Mouse (Mus musculus): ENCODE results near the gene Crybb2. TPM values are rescaled to one million over a fixed set of nuclear protein-coding genes. Genes with fewer than 3 reads are reported as not detected.

The Crybb2 gene
- total and polyA plus RNA-seq, 2 experiments from 2014 or later, result not detected

GRCm38 (mm10) chr5:113050581-113051185 is 19.2 kb downstream of the Crybb2 start:
- no peaks in the 10 kb centered on the region for H3K36me3 ChIP-seq (ENCODE audit: insufficient read depth, low read length)
- TF ChIP-seq CTCF (IDR thresholded peaks at IDR 0.05), result no peak
- ATAC-seq (ENCODE audit: low FRiP score) (no peak), DNase-seq (ENCODE audit: low spot score) (peak; percentile 42)
- no peaks in the 10 kb centered on the region for H3K27me3 ChIP-seq (ENCODE audit: insufficient read depth, low read length)
- peaks cover 3% of the 10 kb centered on the region; the same call in 1 of the 2 replicates for H3K4me1 ChIP-seq (ENCODE audit: insufficient read depth, low read length)
- no peak overlapping the region for H3K9ac ChIP-seq (replicated peaks; ENCODE audit: low read length, poor library complexity, severe bottlenecking)
- no peak overlapping the region for H3K4me2 ChIP-seq (ENCODE audit: low read depth, low read length, poor library complexity, severe bottlenecking)
- H3K27ac ChIP-seq (ENCODE audit: low read depth, low read length), result no peak overlapping the region
- WGBS, result 70% methylated on average over 7 of the region's 7 CpGs
- H3K9me3 ChIP-seq (ENCODE audit: low read length), result no peaks in the 10 kb centered on the region
- H3K4me3 ChIP-seq (ENCODE audit: low read depth, low read length), result no peak overlapping the region

- H3K4me2 ChIP-seq (ENCODE audit: low read depth, low read length, poor library complexity, severe bottlenecking), result no peak overlapping the region
- DNase-seq (ENCODE audit: low spot score), result peak; percentile 40
- H3K4me1 ChIP-seq (ENCODE audit: insufficient read depth, low read length), result peaks cover 3% of the 10 kb centered on the region; the same call in 1 of the 2 replicates
- no peaks in the 10 kb centered on the region for H3K36me3 ChIP-seq (ENCODE audit: insufficient read depth, low read length)
- no peaks in the 10 kb centered on the region for H3K27me3 ChIP-seq (ENCODE audit: insufficient read depth, low read length)
- H3K27ac ChIP-seq (ENCODE audit: low read depth, low read length), result 0 out of 2 replicates have a peak overlapping the region, but pooled peaks have one; percentile 13
- no peak overlapping the region for H3K9ac ChIP-seq (replicated peaks; ENCODE audit: low read length, poor library complexity, severe bottlenecking)
- no peak for TF ChIP-seq CTCF (IDR thresholded peaks at IDR 0.05)
- H3K9me3 ChIP-seq (ENCODE audit: low read length), result no peaks in the 10 kb centered on the region
- H3K4me3 ChIP-seq (ENCODE audit: low read depth, low read length), result no peak overlapping the region
- no peak for ATAC-seq (ENCODE audit: low FRiP score)
Observed at GRCm38 (mm10) chr5:113049876-113050275, 20.0 kb downstream of the Crybb2 start.

DNA sequence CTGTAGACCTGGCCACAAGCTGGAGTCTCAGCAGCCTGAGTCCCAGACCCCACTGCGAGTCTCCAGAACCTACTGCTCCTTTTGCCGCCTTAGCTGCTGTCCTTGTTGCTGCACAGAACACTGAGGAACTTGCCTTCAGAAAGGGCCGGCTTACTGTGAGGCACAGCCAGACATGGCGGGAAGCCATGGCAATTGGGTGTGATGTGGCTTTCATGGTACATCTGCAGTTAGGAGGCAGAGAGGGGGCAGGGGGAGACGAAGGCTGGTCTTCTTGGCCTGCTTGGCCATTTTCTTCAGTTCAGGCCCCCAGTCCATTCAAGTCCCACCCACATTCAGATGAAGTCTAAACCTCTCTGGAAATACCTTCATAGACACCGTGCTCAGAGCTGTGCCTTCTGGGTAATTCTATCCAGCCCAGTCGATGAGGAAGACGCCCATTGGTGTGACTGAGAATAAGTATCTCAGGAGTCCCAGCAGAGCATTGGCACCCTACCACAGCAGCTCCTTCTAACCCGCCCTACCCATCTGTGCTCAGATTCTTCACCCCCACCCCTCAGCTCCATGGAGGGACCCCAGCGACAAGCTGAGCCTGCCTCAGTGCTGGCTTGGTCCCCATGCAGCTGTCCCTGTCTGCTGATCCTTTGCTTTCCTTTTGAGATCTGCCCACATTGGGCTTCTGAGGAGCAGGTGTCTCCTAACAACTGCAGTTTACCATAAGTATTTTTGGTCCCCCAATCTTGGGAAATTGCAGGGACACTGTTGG is 24.2 kb downstream of the Crybb2 start:
- Histone ChIP-seq H3K4me3 (ENCODE audit: low read depth, low read length) (no peak overlapping the region), H3K4me1 (ENCODE audit: insufficient read depth, low read length) (peaks cover 3% of the 10 kb centered on the region; the same call in 1 of the 2 replicates), H3K27me3 (ENCODE audit: insufficient read depth, low read length) (no peaks in the 10 kb centered on the region), H3K9ac (replicated peaks; ENCODE audit: low read length, poor library complexity, severe bottlenecking) (no peak overlapping the region), H3K4me2 (ENCODE audit: low read depth, low read length, poor library complexity, severe bottlenecking) (no peak overlapping the region), H3K27ac (ENCODE audit: low read depth, low read length) (peak overlapping the region; percentile 6; the same call in 1 of the 2 replicates), H3K9me3 (ENCODE audit: low read length) (no peaks in the 10 kb centered on the region), H3K36me3 (ENCODE audit: insufficient read depth, low read length) (no peaks in the 10 kb centered on the region)
- no peak for TF ChIP-seq CTCF (IDR thresholded peaks at IDR 0.05)
- ATAC-seq (ENCODE audit: low FRiP score), result peak; percentile 57; the same call in 1 of the 2 replicates
- DNase-seq (ENCODE audit: low spot score), result peak; percentile 70
- 79% methylated on average over 10 of the region's 10 CpGs for WGBS

DNA sequence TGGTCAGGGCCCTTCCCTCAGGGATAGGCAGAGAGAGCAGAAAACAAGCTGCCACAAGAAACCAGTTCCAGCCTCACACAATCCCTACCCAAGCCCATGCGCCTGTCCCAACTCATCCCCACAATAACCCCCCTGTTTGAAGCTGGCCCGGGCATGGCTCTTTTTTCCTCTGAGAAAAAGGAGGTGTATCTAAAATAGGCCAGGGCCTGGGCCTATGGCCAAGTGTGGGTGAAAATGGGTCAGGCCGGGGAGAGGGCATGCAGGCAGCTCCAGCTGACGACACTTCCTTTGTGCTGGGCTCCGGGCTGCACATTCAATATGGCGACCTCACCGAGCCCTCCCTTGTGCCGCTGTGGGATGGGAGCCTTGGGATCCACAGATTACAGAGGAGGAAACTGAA is 26.4 kb downstream of the Crybb2 start:
- Histone ChIP-seq H3K9ac (replicated peaks; ENCODE audit: low read length, poor library complexity, severe bottlenecking) (no peak overlapping the region), H3K27ac (ENCODE audit: low read depth, low read length) (no peak overlapping the region), H3K4me1 (ENCODE audit: insufficient read depth, low read length) (no peaks in the 10 kb centered on the region), H3K36me3 (ENCODE audit: insufficient read depth, low read length) (no peaks in the 10 kb centered on the region), H3K4me3 (ENCODE audit: low read depth, low read length) (no peak overlapping the region), H3K9me3 (ENCODE audit: low read length) (no peaks in the 10 kb centered on the region), H3K27me3 (ENCODE audit: insufficient read depth, low read length) (no peaks in the 10 kb centered on the region), H3K4me2 (ENCODE audit: low read depth, low read length, poor library complexity, severe bottlenecking) (no peak overlapping the region)
- TF ChIP-seq CTCF (IDR thresholded peaks at IDR 0.05), result no peak
- DNase-seq (ENCODE audit: low spot score), result no peak
- no peak for ATAC-seq (ENCODE audit: low FRiP score)
- WGBS, result 66% methylated on average over 8 of the region's 8 CpGs

DNA sequence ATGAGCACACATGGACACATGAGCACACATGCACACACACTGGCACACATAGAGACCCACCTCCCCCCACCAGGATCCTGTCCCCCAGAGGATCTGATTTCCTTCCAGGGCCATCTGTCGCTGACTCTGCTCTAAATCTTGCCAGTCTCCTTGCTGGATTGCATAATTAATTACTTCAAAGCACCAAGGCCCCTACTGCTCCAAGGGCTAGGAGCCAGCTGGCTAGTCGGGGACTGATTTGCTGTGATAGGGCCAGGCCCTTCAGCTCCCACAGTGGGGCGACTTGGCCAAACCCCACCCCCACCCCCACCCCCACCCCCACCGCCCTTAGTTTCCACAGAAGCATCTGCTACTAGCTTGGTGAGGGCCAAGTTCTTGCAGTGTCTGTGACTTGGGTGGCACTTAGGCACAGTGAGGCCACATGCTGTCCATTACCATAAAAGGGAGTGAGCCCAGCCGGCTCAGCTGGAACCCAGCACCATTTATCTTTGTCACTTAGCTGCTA is 28.3 kb downstream of the Crybb2 start:
- ATAC-seq (ENCODE audit: low FRiP score), result peak; percentile 84
- Histone ChIP-seq H3K9me3 (ENCODE audit: low read length) (no peaks in the 10 kb centered on the region), H3K27ac (ENCODE audit: low read depth, low read length) (no peak overlapping the region; the same call in 1 of the 2 replicates), H3K9ac (replicated peaks; ENCODE audit: low read length, poor library complexity, severe bottlenecking) (no peak overlapping the region), H3K4me2 (ENCODE audit: low read depth, low read length, poor library complexity, severe bottlenecking) (no peak overlapping the region), H3K4me1 (ENCODE audit: insufficient read depth, low read length) (no peaks in the 10 kb centered on the region), H3K4me3 (ENCODE audit: low read depth, low read length) (no peak overlapping the region), H3K27me3 (ENCODE audit: insufficient read depth, low read length) (no peaks in the 10 kb centered on the region), H3K36me3 (ENCODE audit: insufficient read depth, low read length) (no peaks in the 10 kb centered on the region)
- TF ChIP-seq CTCF (IDR thresholded peaks at IDR 0.05), result no peak
- 5% methylated on average over 5 of the region's 5 CpGs for WGBS
- peak; percentile 95 for DNase-seq (ENCODE audit: low spot score)

DNA sequence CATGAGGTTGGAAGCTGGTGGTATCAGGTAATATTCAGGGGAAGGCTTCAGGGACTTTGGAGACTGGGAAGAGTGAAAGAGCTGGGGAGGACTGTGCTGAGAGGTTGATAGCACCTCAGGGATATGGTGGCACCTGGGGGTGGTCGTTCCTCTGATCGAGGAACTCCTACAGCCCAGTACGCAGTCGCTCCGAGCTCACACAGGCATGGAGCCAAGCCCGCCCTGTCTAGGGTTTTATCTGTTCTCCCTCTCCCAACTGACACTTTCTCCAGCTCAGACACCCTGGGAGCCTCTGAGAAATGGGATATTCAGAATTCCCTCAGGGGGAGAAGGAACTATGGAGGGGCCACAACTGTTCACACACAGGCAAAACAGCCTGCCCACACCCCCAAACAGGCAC is 29.1 kb downstream of the Crybb2 start:
- no peaks in the 10 kb centered on the region for H3K27me3 ChIP-seq (ENCODE audit: insufficient read depth, low read length)
- DNase-seq (ENCODE audit: low spot score) (no peak), ATAC-seq (ENCODE audit: low FRiP score) (no peak)
- WGBS, result 56% methylated on average over 6 of the region's 6 CpGs
- no peaks in the 10 kb centered on the region for H3K9me3 ChIP-seq (ENCODE audit: low read length)
- H3K9ac ChIP-seq (replicated peaks; ENCODE audit: low read length, poor library complexity, severe bottlenecking), result no peak overlapping the region
- no peaks in the 10 kb centered on the region for H3K4me1 ChIP-seq (ENCODE audit: insufficient read depth, low read length)
- no peak for TF ChIP-seq CTCF (IDR thresholded peaks at IDR 0.05)
- no peaks in the 10 kb centered on the region for H3K36me3 ChIP-seq (ENCODE audit: insufficient read depth, low read length)
- no peak overlapping the region for H3K4me3 ChIP-seq (ENCODE audit: low read depth, low read length)
- no peak overlapping the region for H3K4me2 ChIP-seq (ENCODE audit: low read depth, low read length, poor library complexity, severe bottlenecking)
- no peak overlapping the region for H3K27ac ChIP-seq (ENCODE audit: low read depth, low read length)

Measured in midbrain, postnatal 0 days (tissue).